Mouse (Mus musculus) cerebellum, adult 2 months (tissue): ENCODE results near the gene Alk.

Experiments used
- CTCF ChIP-seq: fragments of 200-500 bp; IDR thresholded peaks from 2 replicates; pipeline ENCODE4 v1.5.1; 2011; ENCODE audit warnings: low read depth, mild to moderate bottlenecking, control low read depth, low read length, moderate library complexity, borderline replicate concordance; ENCODE audit not compliant: insufficient read depth
- POLR2A ChIP-seq: fragments of 200-500 bp; IDR thresholded peaks from 2 replicates; pipeline ENCODE4 v1.6.1; 2011; ENCODE audit warnings: low read length, control low read depth, borderline replicate concordance; ENCODE audit not compliant: insufficient read depth

- TF ChIP-seq CTCF: peak; percentile 92
- TF ChIP-seq POLR2A: no peak
Observed at GRCm38 (mm10) chr17:71965733-71966606, 638.5 kb downstream of the Alk start.
